Mouse (Mus musculus) testis, adult 2 months (tissue): ENCODE results near the gene Helb.

Source experiments
- CTCF ChIP-seq: fragments of 200-500 bp; IDR thresholded peaks from 2 replicates; pipeline ENCODE4 v1.5.1; 2012; ENCODE audit warnings: low read depth, mild to moderate bottlenecking, inconsistent platforms, low read length, moderate library complexity; ENCODE audit not compliant: control insufficient read depth, insufficient read depth, insufficient replicate concordance
- POLR2A ChIP-seq: fragments of 200-500 bp; IDR thresholded peaks from 2 replicates; pipeline ENCODE4 v1.6.1; 2012; ENCODE audit warnings: low read depth, mild to moderate bottlenecking, inconsistent platforms, low read length, moderate library complexity; ENCODE audit not compliant: control insufficient read depth

- no peak for TF ChIP-seq POLR2A
- no peak for TF ChIP-seq CTCF
Observed at GRCm38 (mm10) chr10:120115249-120115648, 2.5 kb upstream of the Helb start.
